Mouse (Mus musculus) effector memory CD4-positive, alpha-beta T cell, adult 5 months (primary cell): ENCODE measurements around the gene 9330182L06Rik. TPM values are rescaled to one million over a fixed set of nuclear protein-coding genes. Genes with fewer than 3 reads are reported as not detected.

Experiments used
- polyA plus RNA-seq: library from polyadenylated mRNA; unstranded; fragments of 100-300 nt; shearing (Covaris generic); gene quantifications from one replicate; pipeline ENCODE4 v1.2.1, GENCODE M21; 2017

9330182L06Rik gene
- 0.25 TPM for polyA plus RNA-seq

DNA sequence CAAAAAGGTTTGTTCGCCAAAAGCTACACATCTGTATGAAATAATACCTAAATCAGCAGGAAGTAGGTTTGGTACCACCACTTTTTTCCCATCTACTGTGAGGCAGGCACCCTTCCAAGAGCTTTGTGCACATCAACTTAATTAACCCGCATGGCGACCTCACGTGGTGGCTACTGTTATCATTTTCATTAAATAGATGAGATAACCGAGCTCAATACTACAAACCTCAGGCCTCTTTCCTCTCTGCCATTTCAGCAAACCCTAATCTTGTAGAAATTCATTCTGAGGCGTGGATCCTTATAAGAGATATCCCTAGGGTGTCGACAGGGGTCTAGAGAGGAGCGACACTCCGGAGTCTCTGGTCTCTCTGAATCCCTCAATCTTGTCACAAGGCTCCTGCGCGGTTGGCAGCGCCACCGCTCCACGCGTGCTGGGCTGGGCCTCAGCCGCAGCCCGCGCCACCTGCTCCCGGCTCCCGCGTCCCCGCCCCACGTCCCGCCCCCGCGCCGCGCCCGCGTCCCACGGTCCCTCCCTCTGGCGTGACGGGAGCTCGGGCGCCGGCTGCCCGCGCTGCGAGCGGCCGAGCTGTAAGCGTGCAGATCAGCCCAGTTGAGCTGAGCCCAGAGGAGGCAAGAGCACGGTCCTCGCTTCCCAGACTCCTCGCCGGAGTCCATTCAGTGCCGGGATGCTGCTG lies at the start of gene 9330182L06Rik:
Gene 9330182L06Rik (plus strand): TSS at position 533 of the 694 bp plus-strand sequence.

Other genes starting within 250 kb of the 9330182L06Rik start
- gene Tmem243, start 165.4 kb upstream of the 9330182L06Rik start, polyA plus RNA-seq: 156 TPM
- 76.1 TPM for gene Dmtf1, start 104.3 kb upstream of the 9330182L06Rik start, polyA plus RNA-seq